Mouse (Mus musculus) erythroid progenitor cell, adult 5-6 weeks (primary cell): ENCODE measurements around the gene Rpl9-ps6. TPM values are rescaled to one million over a fixed set of nuclear protein-coding genes. Genes with fewer than 3 reads are reported as not detected.

Experiments used
- ATAC-seq: replicated peaks from 2 replicates; pipeline ENCODE4 v1.8.0; 2016; ENCODE audit warnings: moderate number of reproducible peaks, mild to moderate bottlenecking, moderate TSS enrichment, inconsistent platforms; ENCODE audit not compliant: poor library complexity, low FRiP score, severe bottlenecking
- total RNA-seq, 2 experiments: library from RNA; stranded (forward) in 1 of 2; stranded (reverse) in 1 of 2; fragments of 150-400 nt in 1 of 2; fragments of 186-747, 209-891 nt in 1 of 2; gene quantifications; 2 replicates each; pipeline versions ENCODE4 v1.2.3 to v1.2.4; 2015 to 2017; ENCODE audit warnings: low replicate concordance in 2 of 2

Gene Rpl9-ps6
- 84.7 and 123 TPM in 2 replicates for total RNA-seq (2015; ENCODE audit: low replicate concordance)
- 19.6 and 57.5 TPM in 2 replicates for total RNA-seq (2017; ENCODE audit: low replicate concordance)

GRCm38 (mm10) chr19:32466478-32466877, at the start of gene Rpl9-ps6:
Gene Rpl9-ps6 (minus strand): TSS chr19:32466578.
- no peak for ATAC-seq

GRCm38 (mm10) chr19:32512518-32512917, 46.1 kb upstream of the Rpl9-ps6 start:
- ATAC-seq, result no peak

- ATAC-seq, result peak; percentile 83
These were observed 44.6 kb upstream of the Rpl9-ps6 start for GRCm38 (mm10) chr19:32510962-32511361.

- ATAC-seq, result 0 out of 2 replicates have a peak, but pooled peaks have one; percentile 32
These were observed 43.9 kb upstream of the Rpl9-ps6 start for GRCm38 (mm10) chr19:32510267-32510666.

- no peak for ATAC-seq
These were observed 41.1 kb upstream of the Rpl9-ps6 start for GRCm38 (mm10) chr19:32507526-32507925.

GRCm38 (mm10) chr19:32507100-32507499, 40.7 kb upstream of the Rpl9-ps6 start:
- ATAC-seq, result no peak

- no peak for ATAC-seq
These were observed 40.1 kb upstream of the Rpl9-ps6 start for GRCm38 (mm10) chr19:32506514-32506913.

- no peak for ATAC-seq
These were observed 39.7 kb upstream of the Rpl9-ps6 start for GRCm38 (mm10) chr19:32506081-32506480.

GRCm38 (mm10) chr19:32501414-32501813, 35.0 kb upstream of the Rpl9-ps6 start:
- ATAC-seq, result peak; percentile 72; the same call in 1 of the 2 replicates

- ATAC-seq, result no peak
These were observed 31.6 kb upstream of the Rpl9-ps6 start for GRCm38 (mm10) chr19:32498002-32498401.

- no peak for ATAC-seq
These were observed 31.0 kb upstream of the Rpl9-ps6 start for GRCm38 (mm10) chr19:32497411-32497810.

GRCm38 (mm10) chr19:32495034-32495433, 28.7 kb upstream of the Rpl9-ps6 start:
- ATAC-seq, result no peak

GRCm38 (mm10) chr19:32494611-32495010, 28.2 kb upstream of the Rpl9-ps6 start:
- no peak for ATAC-seq

GRCm38 (mm10) chr19:32493471-32493870, 27.1 kb upstream of the Rpl9-ps6 start:
- no peak for ATAC-seq

- no peak for ATAC-seq
These were observed 26.6 kb upstream of the Rpl9-ps6 start for GRCm38 (mm10) chr19:32492981-32493380.

- ATAC-seq, result no peak
These were observed 26.0 kb upstream of the Rpl9-ps6 start for GRCm38 (mm10) chr19:32492339-32492738.

- ATAC-seq, result no peak
These were observed 24.6 kb upstream of the Rpl9-ps6 start for GRCm38 (mm10) chr19:32490976-32491375.

GRCm38 (mm10) chr19:32489166-32489895, 23.0 kb upstream of the Rpl9-ps6 start:
- no peak for ATAC-seq

GRCm38 (mm10) chr19:32487595-32488255, 21.3 kb upstream of the Rpl9-ps6 start:
- peak; percentile 60 for ATAC-seq

GRCm38 (mm10) chr19:32486106-32486724, 19.8 kb upstream of the Rpl9-ps6 start:
- ATAC-seq, result peak; percentile 89

- ATAC-seq, result peak; percentile 57
These were observed 19.3 kb upstream of the Rpl9-ps6 start, which contains the start of gene Minpp1 for GRCm38 (mm10) chr19:32485681-32486105. Gene Minpp1 (plus strand): TSS chr19:32485769.
